ENCODE assay signal across 8 mouse cellular contexts in genomic region chr13:55327633-55328032, GRCm38 (mm10). TPM values are rescaled to one million over a fixed set of nuclear protein-coding genes. Genes with fewer than 3 reads are reported as not detected.
DNase-seq lines count a peak whose midpoint lies in the region; ATAC-seq and TF ChIP-seq lines count a peak whose summit lies in the region.

No protein-coding gene starts in this region.

- peaks cover 3% of the 10 kb centered on the region; the same call in 1 of the 2 replicates for H3K27me3 ChIP-seq in G1E (ENCODE audit: insufficient read depth, low read length)
- H3K27me3 ChIP-seq in forebrain, embryonic 16.5 days (replicated peaks; ENCODE audit: control insufficient read depth, insufficient read depth, low read length) = no peaks in the 10 kb centered on the region
- H3K27me3 ChIP-seq in lung, embryonic 14.5 days (ENCODE audit: insufficient read depth, low read length) = no peaks in the 10 kb centered on the region

- 13% methylated on average over 4 of the region's 8 CpGs for WGBS in forebrain, embryonic 16.5 days
- WGBS in lung, embryonic 14.5 days = 34% methylated on average over 4 of the region's 8 CpGs

- ATAC-seq in G1E (ENCODE audit: extremely low read depth, insufficient number of reproducible peaks, low FRiP score, poor library complexity, severe bottlenecking) = 0 out of 2 replicates have a peak, but pooled peaks have one; percentile 17
- peak; percentile 54 for ATAC-seq in forebrain, embryonic 16.5 days
- 0 out of 2 replicates have a peak, but pooled peaks have one; percentile 6 for ATAC-seq in lung, embryonic 14.5 days (ENCODE audit: insufficient read depth)

- H3K36me3 ChIP-seq in G1E (replicated peaks) = peaks cover 52% of the 10 kb centered on the region
- peaks cover 15% of the 10 kb centered on the region for H3K36me3 ChIP-seq in forebrain, embryonic 16.5 days (ENCODE audit: control insufficient read depth, insufficient read depth)
- H3K36me3 ChIP-seq in lung, embryonic 14.5 days (ENCODE audit: insufficient read depth) = peaks cover 42% of the 10 kb centered on the region

- peak; percentile 95 for TF ChIP-seq CTCF in G1E (IDR thresholded peaks at IDR 0.05; ENCODE audit: low read depth, low read length)
- TF ChIP-seq CTCF in layer of hippocampus, adult 2 months (conservative IDR thresholded peaks at IDR 0.05) = peak; percentile 88
- peak; percentile 96 for TF ChIP-seq CTCF in lung, embryonic 14.5 days (IDR thresholded peaks at IDR 0.05; ENCODE audit: low read depth)

- intact Hi-C loops in heart, postnatal 36 days (cut with DNase I) = loop anchor here (10.0 kb wide), 1 partner anchor 223 kb away; the partner anchor contains the start of genes Uimc1 and Zfp346

- H3K4me1 ChIP-seq in G1E (ENCODE audit: insufficient read depth, low read depth, low read length) = peaks cover 66% of the 10 kb centered on the region
- H3K4me1 ChIP-seq in forebrain, embryonic 16.5 days (replicated peaks; ENCODE audit: control insufficient read depth, insufficient read depth, low read length) = peaks cover 47% of the 10 kb centered on the region
- peaks cover 17% of the 10 kb centered on the region for H3K4me1 ChIP-seq in lung, embryonic 14.5 days (ENCODE audit: insufficient read depth)

- peak; percentile 78 for DNase-seq in G1E (ENCODE audit: low spot score)
- DNase-seq in cerebellum, adult 18-20 months = peak; percentile 80 to 85
- peak; percentile 81 to 82 for DNase-seq in heart, postnatal 36 days
- peak; percentile 95 for DNase-seq in layer of hippocampus, adult 2 months (ENCODE audit: low spot score in 2 of 2)
- peak; percentile 89 for DNase-seq in lung, embryonic 14.5 days
- peak; percentile 65 for DNase-seq in ovary, adult 18-20 months (ENCODE audit: low spot score)
- DNase-seq in thymus, postnatal 0 days (ENCODE audit: low spot score) = peak; percentile 90

- H3K4me3 ChIP-seq in G1E (ENCODE audit: low read depth, low read length) = no peak overlapping the region
- H3K4me3 ChIP-seq in forebrain, embryonic 16.5 days (replicated peaks; ENCODE audit: low read length) = peak overlapping the region; percentile 93
- no peak overlapping the region for H3K4me3 ChIP-seq in layer of hippocampus, adult 2 months
- peak overlapping the region; percentile 65; the same call in 1 of the 2 replicates for H3K4me3 ChIP-seq in lung, embryonic 14.5 days (ENCODE audit: low read depth, low read length)

- H3K4me2 ChIP-seq in forebrain, embryonic 16.5 days (ENCODE audit: low read length) = peak overlapping the region; percentile 92
- peak overlapping the region; percentile 90 for H3K4me2 ChIP-seq in lung, embryonic 14.5 days

- peak overlapping the region; percentile 73 for H3K27ac ChIP-seq in forebrain, embryonic 16.5 days (ENCODE audit: low read length)
- peak overlapping the region; percentile 90; the same call in 1 of the 2 replicates for H3K27ac ChIP-seq in layer of hippocampus, adult 2 months
- H3K27ac ChIP-seq in lung, embryonic 14.5 days (ENCODE audit: low read depth) = no peak overlapping the region

- H3K9ac ChIP-seq in forebrain, embryonic 16.5 days (replicated peaks; ENCODE audit: low read depth, low read length) = peak overlapping the region; percentile 45; the same call in 1 of the 2 replicates
- no peak overlapping the region for H3K9ac ChIP-seq in lung, embryonic 14.5 days

- H3K9me3 ChIP-seq in G1E (replicated peaks) = no peaks in the 10 kb centered on the region
- H3K9me3 ChIP-seq in forebrain, embryonic 16.5 days (ENCODE audit: control insufficient read depth, low read length) = no peaks in the 10 kb centered on the region
- H3K9me3 ChIP-seq in lung, embryonic 14.5 days (ENCODE audit: low read depth, low read length) = no peaks in the 10 kb centered on the region

RNA-seq across cellular contexts. Expression of gene Mxd3, which starts 2.0 kb away (rescaled TPM):
- total RNA-seq in G1E (2014; fragmentation: Nextera tagmentation) (0.87 and 33.8 TPM in 2 replicates), G1E (2017) (8.3 and 10.8 TPM in 2 replicates)
- 3.8 and 4.7 TPM in 2 replicates for polyA plus RNA-seq in G1E (2012)
- polyA plus RNA-seq in forebrain, embryonic 16.5 days (2015; fragmentation: Nextera tagmentation; extraction: Ambion mirVana) = 22.1 and 23.9 TPM in 2 replicates
- under 1 TPM; 0.33 to 0.53 TPM for total RNA-seq in heart, postnatal 36 days (2021)
- 1 to 10 TPM; 1.2 to 1.8 TPM for total RNA-seq in layer of hippocampus, adult 2 months (2021)
- 45.6 and 46.2 TPM in 2 replicates for polyA plus RNA-seq in lung, embryonic 14.5 days (2014; fragmentation: Nextera tagmentation; extraction: Ambion mirVana)
- polyA plus RNA-seq in thymus, postnatal 0 days (2015; fragmentation: Nextera tagmentation; extraction: Ambion mirVana) = 57.9 and 66.6 TPM in 2 replicates

RNA-seq across cellular contexts. Expression of gene Rab24, which starts 5.9 kb away (rescaled TPM):
- total RNA-seq in G1E (2014; fragmentation: Nextera tagmentation) = 35.2 and 67.7 TPM in 2 replicates
- 70.2 and 104 TPM in 2 replicates for total RNA-seq in G1E (2017)
- polyA plus RNA-seq in G1E (2012) = 136 and 138 TPM in 2 replicates
- 104 and 109 TPM in 2 replicates for polyA plus RNA-seq in forebrain, embryonic 16.5 days (2015; fragmentation: Nextera tagmentation; extraction: Ambion mirVana)
- 10 to 100 TPM; 39.2 to 40.5 TPM for total RNA-seq in heart, postnatal 36 days (2021)
- 10 to 100 TPM; 82.8 to 84.2 TPM for total RNA-seq in layer of hippocampus, adult 2 months (2021)
- polyA plus RNA-seq in lung, embryonic 14.5 days (2014; fragmentation: Nextera tagmentation; extraction: Ambion mirVana) = 74.1 and 80.9 TPM in 2 replicates
- 99.1 and 105 TPM in 2 replicates for polyA plus RNA-seq in thymus, postnatal 0 days (2015; fragmentation: Nextera tagmentation; extraction: Ambion mirVana)

RNA-seq across cellular contexts. Expression of gene Prelid1, which starts 7.3 kb away (rescaled TPM):
- total RNA-seq in G1E (2014; fragmentation: Nextera tagmentation) (826 and 898 TPM in 2 replicates), G1E (2017) (325 and 333 TPM in 2 replicates)
- polyA plus RNA-seq in G1E (2012) = 395 and 733 TPM in 2 replicates
- polyA plus RNA-seq in forebrain, embryonic 16.5 days (2015; fragmentation: Nextera tagmentation; extraction: Ambion mirVana) = 288 and 303 TPM in 2 replicates
- total RNA-seq in heart, postnatal 36 days (2021) = 10 to 100 TPM; 46.7 to 52.5 TPM
- total RNA-seq in layer of hippocampus, adult 2 months (2021) = 100 to 1,000 TPM; 142 to 153 TPM
- polyA plus RNA-seq in lung, embryonic 14.5 days (2014; fragmentation: Nextera tagmentation; extraction: Ambion mirVana) = 546 and 576 TPM in 2 replicates
- polyA plus RNA-seq in thymus, postnatal 0 days (2015; fragmentation: Nextera tagmentation; extraction: Ambion mirVana) = 434 and 456 TPM in 2 replicates

RNA-seq across cellular contexts. Expression of gene Lman2, which starts 35.0 kb away (rescaled TPM):
- total RNA-seq in G1E (2014; fragmentation: Nextera tagmentation) = 68.4 and 77.7 TPM in 2 replicates
- total RNA-seq in G1E (2017) = 76.9 and 91.1 TPM in 2 replicates
- polyA plus RNA-seq in G1E (2012) = 41.1 and 124 TPM in 2 replicates
- 56.3 and 59.7 TPM in 2 replicates for polyA plus RNA-seq in forebrain, embryonic 16.5 days (2015; fragmentation: Nextera tagmentation; extraction: Ambion mirVana)
- total RNA-seq in heart, postnatal 36 days (2021) = 10 to 100 TPM; 47.7 to 48.1 TPM
- total RNA-seq in layer of hippocampus, adult 2 months (2021) = 10 to 100 TPM; 66.2 to 66.8 TPM
- polyA plus RNA-seq in lung, embryonic 14.5 days (2014; fragmentation: Nextera tagmentation; extraction: Ambion mirVana) = 105 and 106 TPM in 2 replicates
- polyA plus RNA-seq in thymus, postnatal 0 days (2015; fragmentation: Nextera tagmentation; extraction: Ambion mirVana) = 94.2 and 97.1 TPM in 2 replicates

RNA-seq across cellular contexts. Expression of gene Rgs14, which starts 41.9 kb away (rescaled TPM):
- total RNA-seq in G1E (2014; fragmentation: Nextera tagmentation) = 2.2 and 6.4 TPM in 2 replicates
- 10.0 and 10.1 TPM in 2 replicates for total RNA-seq in G1E (2017)
- 6.0 and 6.6 TPM in 2 replicates for polyA plus RNA-seq in G1E (2012)
- polyA plus RNA-seq in forebrain, embryonic 16.5 days (2015; fragmentation: Nextera tagmentation; extraction: Ambion mirVana) = 0.71 and 1.4 TPM in 2 replicates
- total RNA-seq in heart, postnatal 36 days (2021) = 1 to 10 TPM in 1 of 2 experiments, under 1 TPM in 1; 0.47 to 1.0 TPM
- 100 to 1,000 TPM; 113 to 119 TPM for total RNA-seq in layer of hippocampus, adult 2 months (2021)
- 0.69 and 1.0 TPM in 2 replicates for polyA plus RNA-seq in lung, embryonic 14.5 days (2014; fragmentation: Nextera tagmentation; extraction: Ambion mirVana)
- polyA plus RNA-seq in thymus, postnatal 0 days (2015; fragmentation: Nextera tagmentation; extraction: Ambion mirVana) = 53.6 and 62.3 TPM in 2 replicates

Comparison
In these comparisons a context has a peak if more than half of its experiments do, and no peak if none do; other contexts are left out.
1. H3K4me3 ChIP-seq: peak in forebrain, embryonic 16.5 days (single experiment) and lung, embryonic 14.5 days (single experiment); none in G1E (single experiment) and layer of hippocampus, adult 2 months (single experiment).
2. Peak in every context shown above with its lines, with median percentiles within 50 percentile points of each other: ATAC-seq, DNase-seq and CTCF ChIP-seq.